Mouse (Mus musculus): ENCODE measurements at regions not wholly inside any gene's neighbourhood (a gene's known extent, or its start where the extent isn't known, plus 50 kb on each side); places are given as distances from the start of the nearest gene placed in this dataset.
A peak's percentile ranks its signal among the peaks of the same experiment; 100 is the strongest.

GRCm38 (mm10) chr1:126925150-126926035, 94.8 kb upstream of the Nckap5 start:
- Histone ChIP-seq H3K4me2 (ENCODE audit: low read depth, low read length) (peak overlapping the region; percentile 16; the same call in 1 of the 2 replicates), H3K36me3 (ENCODE audit: insufficient read depth, low read length) (no peaks in the 10 kb centered on the region), H3K4me1 (ENCODE audit: insufficient read depth, low read length) (peaks cover 13% of the 10 kb centered on the region; the same call in 1 of the 2 replicates), H3K4me3 (ENCODE audit: low read length) (no peak overlapping the region), H3K27me3 (ENCODE audit: insufficient read depth, low read length) (0 out of 2 replicates have a peak, but pooled peaks cover 4% of the 10 kb centered on the region), H3K9ac (replicated peaks; ENCODE audit: low read length) (no peak overlapping the region), H3K27ac (no peak overlapping the region), H3K9me3 (ENCODE audit: low read length) (no peaks in the 10 kb centered on the region)
- 35% methylated on average over 12 of the region's 12 CpGs for WGBS
- peak; percentile 91 for ATAC-seq
- no peak for TF ChIP-seq CTCF (IDR thresholded peaks at IDR 0.05; ENCODE audit: low read depth)
- peak; percentile 92 for DNase-seq (ENCODE audit: low spot score)

- no peak overlapping the region for H3K4me2 ChIP-seq (ENCODE audit: low read depth, low read length)
- H3K36me3 ChIP-seq (ENCODE audit: insufficient read depth, low read length), result no peaks in the 10 kb centered on the region
- no peak for DNase-seq (ENCODE audit: low spot score)
These were observed 93.4 kb upstream of the Nckap5 start for GRCm38 (mm10) chr1:126923981-126924380.

GRCm38 (mm10) chr1:126922231-126922630, 91.6 kb upstream of the Nckap5 start:
- Histone ChIP-seq H3K4me1 (ENCODE audit: insufficient read depth, low read length) (peaks cover 14% of the 10 kb centered on the region; the same call in 1 of the 2 replicates), H3K36me3 (ENCODE audit: insufficient read depth, low read length) (no peaks in the 10 kb centered on the region), H3K27ac (no peak overlapping the region), H3K9me3 (ENCODE audit: low read length) (no peaks in the 10 kb centered on the region), H3K4me3 (ENCODE audit: low read length) (no peak overlapping the region), H3K27me3 (ENCODE audit: insufficient read depth, low read length) (0 out of 2 replicates have a peak, but pooled peaks cover under 1% of the 10 kb centered on the region), H3K9ac (replicated peaks; ENCODE audit: low read length) (no peak overlapping the region), H3K4me2 (ENCODE audit: low read depth, low read length) (no peak overlapping the region)
- DNase-seq (ENCODE audit: low spot score) (no peak), ATAC-seq (no peak)
- WGBS, result 72% methylated on average over 4 of the region's 4 CpGs
- TF ChIP-seq CTCF (IDR thresholded peaks at IDR 0.05; ENCODE audit: low read depth), result no peak

More at GRCm38 (mm10) chr1:126923981-126924380, 93.4 kb upstream of the Nckap5 start:
- Histone ChIP-seq H3K4me3 (ENCODE audit: low read length) (no peak overlapping the region), H3K27me3 (ENCODE audit: insufficient read depth, low read length) (0 out of 2 replicates have a peak, but pooled peaks cover 4% of the 10 kb centered on the region), H3K27ac (no peak overlapping the region), H3K9ac (replicated peaks; ENCODE audit: low read length) (no peak overlapping the region), H3K9me3 (ENCODE audit: low read length) (no peaks in the 10 kb centered on the region), H3K4me1 (ENCODE audit: insufficient read depth, low read length) (peaks cover 13% of the 10 kb centered on the region; the same call in 1 of the 2 replicates)
- no peak for ATAC-seq
- 60% methylated on average over 4 of the region's 4 CpGs for WGBS
- TF ChIP-seq CTCF (IDR thresholded peaks at IDR 0.05; ENCODE audit: low read depth), result no peak

DNA sequence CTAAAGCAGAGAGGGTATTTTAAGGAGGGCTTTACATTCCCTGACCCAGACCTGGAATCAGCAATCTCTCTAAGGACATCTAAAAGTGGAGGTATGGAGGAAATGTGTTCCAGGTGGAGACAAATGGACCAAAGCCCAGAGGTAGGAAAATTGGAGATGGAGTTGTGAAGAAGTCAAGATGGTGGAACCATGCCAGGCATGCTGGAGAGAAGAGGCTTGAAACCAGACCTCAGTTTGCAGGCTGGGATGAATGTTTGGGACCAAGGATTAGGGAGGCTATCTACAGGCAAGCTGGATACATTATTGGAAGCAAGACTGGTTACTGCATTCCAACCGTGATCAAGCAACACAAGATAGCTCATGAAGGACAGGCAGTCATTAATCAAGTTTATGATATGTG, 88.3 kb upstream of the Nckap5 start:
- H3K27me3 ChIP-seq (ENCODE audit: insufficient read depth, low read length), result no peaks in the 10 kb centered on the region
- no peak overlapping the region for H3K4me3 ChIP-seq (ENCODE audit: low read length)
- TF ChIP-seq CTCF (IDR thresholded peaks at IDR 0.05; ENCODE audit: low read depth), result no peak
- no peak overlapping the region for H3K9ac ChIP-seq (replicated peaks; ENCODE audit: low read length)
- 0 out of 2 replicates have a peak, but pooled peaks cover 9% of the 10 kb centered on the region for H3K4me1 ChIP-seq (ENCODE audit: insufficient read depth, low read length)
- no peak overlapping the region for H3K27ac ChIP-seq
- no peaks in the 10 kb centered on the region for H3K9me3 ChIP-seq (ENCODE audit: low read length)
- WGBS, result 96% methylated on average over 1 of the region's 1 CpGs
- H3K4me2 ChIP-seq (ENCODE audit: low read depth, low read length), result no peak overlapping the region
- no peak for ATAC-seq
- no peaks in the 10 kb centered on the region for H3K36me3 ChIP-seq (ENCODE audit: insufficient read depth, low read length)
- DNase-seq (ENCODE audit: low spot score), result no peak

DNA sequence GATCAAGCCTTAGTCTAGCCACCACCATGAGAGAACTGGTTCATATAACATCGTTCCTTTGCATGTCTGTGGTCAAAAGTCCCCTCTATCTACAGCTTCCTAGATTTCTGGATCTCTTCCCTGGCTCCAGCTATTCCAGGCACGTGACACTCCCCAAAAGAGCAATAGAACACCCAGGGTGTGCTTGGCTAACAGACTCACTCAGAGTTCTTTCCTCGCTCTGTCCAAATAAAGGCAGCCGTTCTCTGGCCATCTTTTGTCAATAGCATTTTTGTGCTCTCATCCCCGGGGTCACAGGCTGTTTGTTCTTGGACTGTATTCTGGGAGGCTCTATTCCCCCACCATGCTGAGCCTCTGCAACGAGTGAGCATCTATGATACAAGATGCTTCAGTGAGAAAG, 87.3 kb upstream of the Nckap5 start:
- Histone ChIP-seq H3K9ac (replicated peaks; ENCODE audit: low read length) (no peak overlapping the region), H3K27me3 (ENCODE audit: insufficient read depth, low read length) (no peaks in the 10 kb centered on the region), H3K4me3 (ENCODE audit: low read length) (no peak overlapping the region), H3K27ac (no peak overlapping the region), H3K4me1 (ENCODE audit: insufficient read depth, low read length) (0 out of 2 replicates have a peak, but pooled peaks cover 9% of the 10 kb centered on the region), H3K4me2 (ENCODE audit: low read depth, low read length) (no peak overlapping the region; the same call in 1 of the 2 replicates), H3K36me3 (ENCODE audit: insufficient read depth, low read length) (no peaks in the 10 kb centered on the region), H3K9me3 (ENCODE audit: low read length) (no peaks in the 10 kb centered on the region)
- DNase-seq (ENCODE audit: low spot score) (peak; percentile 61), ATAC-seq (peak; percentile 80)
- 20% methylated on average over 6 of the region's 6 CpGs for WGBS
- no peak for TF ChIP-seq CTCF (IDR thresholded peaks at IDR 0.05; ENCODE audit: low read depth)

DNA sequence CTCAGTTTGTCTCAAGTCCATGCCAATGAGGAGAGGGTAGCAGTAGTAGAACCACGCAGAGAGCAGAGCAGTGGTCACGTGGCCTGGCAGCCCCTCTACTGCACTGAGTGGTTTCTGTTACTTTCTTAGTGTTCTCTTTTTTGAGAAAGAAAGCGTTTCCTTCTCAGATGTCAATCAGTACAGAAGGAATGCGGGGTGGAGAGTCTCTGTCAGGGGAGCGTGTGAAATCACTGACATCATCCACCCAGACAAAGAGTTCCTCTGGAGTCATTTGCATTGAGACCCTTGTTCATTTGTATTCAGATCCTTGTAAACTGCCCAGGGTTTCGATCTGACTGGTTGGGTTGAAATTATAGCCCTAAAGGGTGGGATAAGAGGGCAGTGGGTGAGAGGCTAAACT, 85.8 kb upstream of the Nckap5 start:
- ATAC-seq, result peak; percentile 70
- H3K4me1 ChIP-seq (ENCODE audit: insufficient read depth, low read length), result 0 out of 2 replicates have a peak, but pooled peaks cover 12% of the 10 kb centered on the region
- no peak for TF ChIP-seq CTCF (IDR thresholded peaks at IDR 0.05; ENCODE audit: low read depth)
- DNase-seq (ENCODE audit: low spot score), result no peak
- no peak overlapping the region for H3K27ac ChIP-seq
- no peak overlapping the region for H3K9ac ChIP-seq (replicated peaks; ENCODE audit: low read length)
- H3K27me3 ChIP-seq (ENCODE audit: insufficient read depth, low read length), result no peaks in the 10 kb centered on the region
- H3K4me2 ChIP-seq (ENCODE audit: low read depth, low read length), result no peak overlapping the region
- H3K4me3 ChIP-seq (ENCODE audit: low read length), result no peak overlapping the region
- no peaks in the 10 kb centered on the region for H3K36me3 ChIP-seq (ENCODE audit: insufficient read depth, low read length)
- WGBS, result 35% methylated on average over 6 of the region's 6 CpGs
- H3K9me3 ChIP-seq (ENCODE audit: low read length), result no peaks in the 10 kb centered on the region
